Mouse (Mus musculus) T-helper 17 cell (primary cell): Measurements from ENCODE around the gene Adgrv1.

Experiments used
- in situ Hi-C, 2 experiments: fragments of 300-600 bp; cut with MboI, MseI; formaldehyde crosslinking; loops; 1 replicate in 1 of 2; 2 replicates in 1 of 2; pipeline ENCODE4 v1.15.1; 2025; ENCODE audit warnings: high pct_unique_total_duplicates in 2 of 2

Gene Adgrv1

DNA sequence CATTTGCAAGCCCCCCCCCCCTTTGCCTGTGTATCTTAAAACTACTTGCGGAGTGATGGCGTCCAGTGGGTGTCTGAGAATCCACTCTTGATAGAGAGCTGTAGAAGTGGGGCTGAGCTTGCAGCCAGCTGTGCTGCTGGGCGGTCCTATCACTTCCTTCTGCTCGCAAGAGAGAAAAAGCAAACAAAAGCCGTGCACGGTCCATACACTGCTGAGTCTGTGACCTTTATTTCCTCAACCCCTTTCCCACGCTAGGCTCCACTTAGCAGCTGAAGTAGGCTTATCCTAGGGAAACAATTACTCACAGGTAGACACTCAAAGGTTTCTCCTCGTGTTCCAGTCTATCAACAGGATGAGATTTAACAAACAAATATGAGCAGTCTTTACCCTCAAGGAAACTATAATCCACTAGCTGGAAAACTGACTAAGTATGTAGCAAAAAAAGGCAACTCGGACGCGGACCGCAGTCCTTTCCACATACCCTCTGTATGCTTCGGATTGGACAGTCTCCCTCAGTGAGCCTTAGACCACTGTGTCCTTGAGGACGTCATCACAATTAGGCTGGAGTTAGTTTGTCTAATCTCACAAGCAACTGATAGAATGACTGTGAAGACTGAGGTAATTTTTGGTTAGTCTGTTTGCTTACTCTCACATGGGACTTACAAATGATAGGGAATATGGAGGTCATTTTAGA lies 281.3 kb downstream of the Adgrv1 start:
- in situ Hi-C loops: no loop called here

- in situ Hi-C loops: no loop called here
Observed at GRCm38 (mm10) chr13:81347261-81347980, 285.5 kb downstream of the Adgrv1 start.

- in situ Hi-C loops: no loop called here
Observed at GRCm38 (mm10) chr13:81342987-81343596, 289.9 kb downstream of the Adgrv1 start.

DNA sequence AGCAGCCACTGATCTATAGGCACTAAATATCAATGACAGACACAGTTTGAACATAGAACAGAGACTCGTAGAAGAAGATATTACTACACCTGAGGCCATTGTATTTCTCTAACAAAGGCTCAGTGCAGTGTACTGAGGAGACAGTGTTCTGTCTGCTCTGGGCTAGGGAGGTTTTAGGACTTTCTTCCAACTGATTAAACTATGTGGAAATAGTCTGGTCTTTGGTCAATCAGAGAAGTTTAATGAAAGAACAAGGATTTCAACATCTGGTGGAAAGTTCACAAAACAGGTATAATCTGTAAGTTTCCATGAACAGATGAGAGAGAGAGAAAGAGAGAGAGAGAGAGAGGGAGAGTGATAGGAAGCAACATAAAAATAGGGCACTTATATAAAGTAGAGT lies 297.7 kb downstream of the Adgrv1 start:
- in situ Hi-C loops: no loop called here

GRCm38 (mm10) chr13:81332018-81332417 lies 300.9 kb downstream of the Adgrv1 start:
- in situ Hi-C loops: no loop called here

GRCm38 (mm10) chr13:81329762-81330161 lies 303.2 kb downstream of the Adgrv1 start:
- in situ Hi-C loops: loop anchor here in 1 of 2 experiments (5.0 kb wide), 1 partner anchor 47 kb away; no protein-coding TSS in a partner anchor

DNA sequence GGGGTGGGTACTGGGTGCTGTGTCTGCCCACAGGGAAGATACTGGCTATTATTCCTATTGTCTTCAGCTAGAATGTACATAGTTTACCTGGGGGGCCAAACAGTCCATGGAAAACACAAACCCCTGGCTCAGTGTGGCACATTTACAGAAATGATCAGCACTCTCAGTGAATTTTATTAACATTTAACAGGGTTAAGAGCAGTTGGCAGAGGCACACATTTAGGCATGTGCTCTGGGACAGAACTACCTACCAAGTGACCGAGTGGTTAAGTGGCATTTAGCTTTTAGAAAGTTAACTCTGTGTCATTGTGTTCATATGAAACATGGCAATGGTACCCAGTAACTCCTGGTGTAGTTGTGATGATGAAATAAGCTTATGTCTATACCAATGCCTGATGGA lies 304.8 kb downstream of the Adgrv1 start:
- in situ Hi-C loops: loop anchor here in 1 of 2 experiments (5.0 kb wide), 1 partner anchor 46 kb away; no protein-coding TSS in a partner anchor

GRCm38 (mm10) chr13:81325606-81326215 lies 307.2 kb downstream of the Adgrv1 start:
- in situ Hi-C loops: loop anchor here in 1 of 2 experiments (5.0 kb wide), 1 partner anchor 43 kb away; no protein-coding TSS in a partner anchor

GRCm38 (mm10) chr13:81323546-81324316 lies 309.2 kb downstream of the Adgrv1 start:
- in situ Hi-C loops: no loop called here

- in situ Hi-C loops: no loop called here
Observed at GRCm38 (mm10) chr13:81316581-81316980, 316.4 kb downstream of the Adgrv1 start.

- in situ Hi-C loops: no loop called here
Observed at GRCm38 (mm10) chr13:81314306-81315120, 318.4 kb downstream of the Adgrv1 start.

GRCm38 (mm10) chr13:81312148-81312547 lies 320.8 kb downstream of the Adgrv1 start:
- in situ Hi-C loops: no loop called here

GRCm38 (mm10) chr13:81300851-81301250 lies 332.1 kb downstream of the Adgrv1 start:
- in situ Hi-C loops: no loop called here

GRCm38 (mm10) chr13:81294106-81294505 lies 338.8 kb downstream of the Adgrv1 start:
- in situ Hi-C loops: loop anchor here in 1 of 2 experiments (10.0 kb wide), 1 partner anchor 941 kb away; no protein-coding TSS in a partner anchor

DNA sequence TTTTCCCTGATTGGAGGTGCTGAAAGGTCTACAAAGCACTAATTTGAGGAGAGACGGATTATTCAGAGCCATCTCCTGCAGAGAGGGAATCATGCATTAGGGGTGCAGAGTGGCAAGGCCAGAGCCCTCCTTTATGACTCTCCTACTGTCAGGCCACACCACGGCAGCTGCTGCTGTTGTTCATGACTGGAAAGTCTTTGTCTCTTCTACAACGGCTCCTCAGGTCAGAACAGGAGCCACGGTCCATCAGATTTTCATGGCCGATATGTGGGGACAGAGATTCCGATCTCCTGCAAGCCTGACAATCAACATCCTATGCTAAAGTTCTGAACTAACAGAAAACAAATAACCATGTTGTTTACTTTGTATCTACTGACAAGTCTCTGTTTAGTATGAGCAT lies 350.8 kb downstream of the Adgrv1 start:
- in situ Hi-C loops: loop anchor here in 1 of 2 experiments (5.0 kb wide), 1 partner anchor 45 kb away; no protein-coding TSS in a partner anchor

- in situ Hi-C loops: loop anchor here in 1 of 2 experiments (5.0 kb wide), 1 partner anchor 47 kb away; no protein-coding TSS in a partner anchor
Observed at GRCm38 (mm10) chr13:81280650-81281229, 352.2 kb downstream of the Adgrv1 start.

- in situ Hi-C loops: no loop called here
Observed at GRCm38 (mm10) chr13:81279351-81279736, 353.6 kb downstream of the Adgrv1 start.

- in situ Hi-C loops: no loop called here
Observed at GRCm38 (mm10) chr13:81278669-81279350, 354.1 kb downstream of the Adgrv1 start.

- in situ Hi-C loops: no loop called here
Observed at GRCm38 (mm10) chr13:81273837-81274236, 359.1 kb downstream of the Adgrv1 start.
